Mouse (Mus musculus): Measurements from ENCODE around the gene Elk4. TPM values are rescaled to one million over a fixed set of nuclear protein-coding genes. Genes with fewer than 3 reads are reported as not detected.
A peak's percentile ranks its signal among the peaks of the same experiment; 100 is the strongest.

The Elk4 gene
- polyA plus RNA-seq, 1 experiment = 4.3 TPM

DNA sequence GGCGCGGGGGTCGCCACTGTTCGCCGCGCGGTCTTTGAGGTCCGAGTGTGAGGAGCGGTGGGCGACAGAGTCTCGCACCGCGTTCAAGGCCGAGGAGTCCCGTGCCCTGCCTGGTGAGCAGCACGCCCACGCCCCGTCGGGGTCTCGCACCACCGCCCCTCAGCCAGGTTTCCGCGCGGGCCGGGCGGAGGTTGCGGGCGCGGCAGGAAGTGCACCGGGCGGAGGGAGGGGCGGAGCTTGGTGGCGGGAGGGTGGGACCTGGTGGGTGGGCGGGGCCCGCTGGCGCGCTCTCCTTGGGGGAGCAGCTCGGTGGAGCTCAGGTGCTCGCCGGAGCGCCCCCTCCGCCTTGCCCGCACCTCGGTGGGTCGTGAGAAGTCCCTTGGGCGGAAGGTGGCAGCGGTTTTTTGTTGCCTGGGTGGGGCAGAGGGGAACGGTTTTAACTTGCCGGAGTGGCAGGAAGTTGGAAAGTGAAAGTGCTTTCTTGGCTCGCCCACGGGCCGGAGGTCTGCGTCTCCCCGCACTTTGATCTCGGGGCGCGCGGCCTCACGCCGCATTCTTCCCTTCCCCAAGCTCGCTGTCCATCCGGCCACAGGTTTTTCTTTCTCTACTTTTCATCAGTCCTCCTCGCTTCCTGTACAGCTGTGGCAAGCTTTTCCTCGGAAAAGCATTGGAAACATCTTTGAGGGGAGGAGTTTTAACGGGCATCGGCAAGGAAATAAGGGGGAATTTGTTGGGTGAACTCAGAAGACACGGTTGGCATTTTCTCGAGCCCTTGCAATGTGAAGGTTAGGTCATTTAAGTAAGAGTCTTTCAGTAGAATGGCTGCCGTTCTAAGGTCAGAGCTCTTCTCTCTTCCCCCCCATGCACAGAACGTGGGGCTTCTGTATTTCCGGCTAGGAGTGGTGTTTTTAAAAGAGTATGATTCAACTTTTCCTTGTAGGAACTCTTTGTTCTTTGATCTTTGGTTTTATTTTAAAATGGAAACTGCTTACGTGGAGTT is 721 bp downstream of the Elk4 start:
- H3K4me3 ChIP-seq (ENCODE audit: control insufficient read depth, low read depth, low read length) = peak overlapping the region; percentile 90
- no peaks in the 10 kb centered on the region for H3K36me3 ChIP-seq (ENCODE audit: control insufficient read depth, insufficient read depth, low read length)
- TF ChIP-seq POLR2A (IDR thresholded peaks at IDR 0.05; ENCODE audit: control insufficient read depth, low read depth, low read length) (peak; percentile 61), CTCF (IDR thresholded peaks at IDR 0.05; ENCODE audit: control insufficient read depth, insufficient read depth, insufficient replicate concordance, low read depth, low read length) (0 out of 2 replicates have a peak, but pooled peaks have one; percentile 2)
- no peaks in the 10 kb centered on the region for H3K27me3 ChIP-seq (ENCODE audit: control insufficient read depth, insufficient read depth, low read length)
- H3K27ac ChIP-seq (ENCODE audit: control insufficient read depth, insufficient read depth, low read depth, low read length) = peak overlapping the region; percentile 89
- H3K4me1 ChIP-seq (ENCODE audit: control insufficient read depth, insufficient read depth, low read length) = peaks cover 2% of the 10 kb centered on the region

DNA sequence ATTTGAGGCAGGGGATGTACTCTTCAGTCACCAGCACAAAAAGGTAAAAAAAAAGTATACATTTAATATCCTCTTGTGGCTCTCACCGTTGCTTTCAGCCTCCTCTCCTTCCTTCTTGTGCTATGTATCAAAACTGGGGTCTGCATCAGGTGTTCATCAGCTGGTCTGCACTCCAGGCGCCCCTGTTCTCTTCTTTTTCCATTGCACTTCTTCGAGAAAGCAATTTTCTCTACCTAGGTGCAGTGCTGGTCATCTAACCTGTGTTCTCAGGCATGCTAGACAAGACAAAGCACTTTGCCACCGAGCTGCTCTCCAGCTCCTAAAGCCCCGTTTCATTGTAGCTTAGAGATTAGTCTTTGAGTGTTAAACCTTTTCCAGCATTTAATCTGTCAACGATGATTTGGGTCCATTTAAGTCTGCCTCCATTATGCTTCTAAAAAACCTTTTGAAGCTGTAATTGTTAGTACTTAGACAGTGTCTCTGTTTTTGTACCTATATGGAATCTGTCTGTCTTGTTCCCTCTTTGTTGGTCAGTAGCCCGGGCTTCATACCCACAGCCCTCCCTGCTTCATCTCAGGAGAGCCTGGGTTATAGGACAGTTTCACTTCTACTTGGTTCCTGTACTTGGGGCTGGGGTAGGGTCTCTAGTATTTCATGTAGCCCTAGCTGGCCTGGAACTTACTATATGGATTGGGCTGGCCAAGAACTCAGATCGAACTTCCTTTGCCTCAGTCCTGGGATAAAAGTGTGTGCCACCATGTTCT is 1.7 kb downstream of the Elk4 start:
- H3K27ac ChIP-seq (ENCODE audit: control insufficient read depth, insufficient read depth, low read depth, low read length) = no peak overlapping the region
- H3K4me3 ChIP-seq (ENCODE audit: control insufficient read depth, low read depth, low read length) = no peak overlapping the region
- no peak for TF ChIP-seq CTCF (IDR thresholded peaks at IDR 0.05; ENCODE audit: control insufficient read depth, insufficient read depth, insufficient replicate concordance, low read depth, low read length)
- no peak for TF ChIP-seq POLR2A (IDR thresholded peaks at IDR 0.05; ENCODE audit: control insufficient read depth, low read depth, low read length)
- H3K36me3 ChIP-seq (ENCODE audit: control insufficient read depth, insufficient read depth, low read length) = no peaks in the 10 kb centered on the region
- H3K27me3 ChIP-seq (ENCODE audit: control insufficient read depth, insufficient read depth, low read length) = no peaks in the 10 kb centered on the region
- H3K4me1 ChIP-seq (ENCODE audit: control insufficient read depth, insufficient read depth, low read length) = peaks cover 2% of the 10 kb centered on the region

DNA sequence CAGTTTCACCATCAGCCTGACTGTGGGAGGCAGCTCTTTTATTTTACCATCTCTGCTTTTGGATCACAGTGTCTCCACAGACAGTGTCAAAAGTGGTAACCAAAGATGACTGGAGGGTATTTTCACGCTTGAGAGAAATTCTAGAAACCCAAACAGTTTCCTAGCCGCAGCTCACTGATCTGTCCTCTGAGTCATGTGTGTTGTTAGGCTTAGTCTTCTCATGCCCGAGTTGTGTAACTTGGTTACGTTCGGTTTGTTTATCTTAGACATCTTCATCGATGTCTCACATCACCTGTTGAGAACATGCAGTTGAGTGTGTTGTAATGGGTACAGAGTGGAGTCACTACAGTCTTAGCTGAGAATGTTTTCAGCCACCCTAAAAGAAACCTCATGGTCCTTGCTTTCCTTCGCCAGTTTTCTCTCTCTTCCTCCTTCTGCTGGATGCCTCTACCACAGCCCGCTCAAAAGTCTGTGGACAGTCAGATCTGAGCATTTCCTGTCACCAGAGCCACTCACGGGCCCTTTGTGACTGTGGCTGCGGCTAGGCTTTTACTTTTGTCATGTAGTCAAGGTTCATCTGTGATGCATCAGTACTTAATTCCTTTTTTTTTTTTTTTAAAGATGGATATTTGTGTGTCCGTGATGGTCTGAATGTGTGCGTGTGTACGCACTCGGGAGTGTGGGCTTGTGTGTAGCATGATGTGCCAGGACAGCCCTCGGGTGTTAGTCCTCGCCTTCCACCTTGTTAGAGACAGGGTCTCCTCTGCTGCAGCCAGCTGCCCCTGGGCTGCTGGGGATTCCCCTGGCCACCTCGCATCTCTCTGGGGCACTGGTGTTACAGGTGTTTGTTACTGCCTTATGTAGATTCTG is 3.5 kb downstream of the Elk4 start:
- Histone ChIP-seq H3K36me3 (ENCODE audit: control insufficient read depth, insufficient read depth, low read length) (no peaks in the 10 kb centered on the region), H3K4me3 (ENCODE audit: control insufficient read depth, low read depth, low read length) (no peak overlapping the region), H3K27me3 (ENCODE audit: control insufficient read depth, insufficient read depth, low read length) (no peaks in the 10 kb centered on the region), H3K27ac (ENCODE audit: control insufficient read depth, insufficient read depth, low read depth, low read length) (no peak overlapping the region), H3K4me1 (ENCODE audit: control insufficient read depth, insufficient read depth, low read length) (peaks cover 2% of the 10 kb centered on the region)
- no peak for TF ChIP-seq CTCF (IDR thresholded peaks at IDR 0.05; ENCODE audit: control insufficient read depth, insufficient read depth, insufficient replicate concordance, low read depth, low read length)
- TF ChIP-seq POLR2A (IDR thresholded peaks at IDR 0.05; ENCODE audit: control insufficient read depth, low read depth, low read length) = no peak

DNA sequence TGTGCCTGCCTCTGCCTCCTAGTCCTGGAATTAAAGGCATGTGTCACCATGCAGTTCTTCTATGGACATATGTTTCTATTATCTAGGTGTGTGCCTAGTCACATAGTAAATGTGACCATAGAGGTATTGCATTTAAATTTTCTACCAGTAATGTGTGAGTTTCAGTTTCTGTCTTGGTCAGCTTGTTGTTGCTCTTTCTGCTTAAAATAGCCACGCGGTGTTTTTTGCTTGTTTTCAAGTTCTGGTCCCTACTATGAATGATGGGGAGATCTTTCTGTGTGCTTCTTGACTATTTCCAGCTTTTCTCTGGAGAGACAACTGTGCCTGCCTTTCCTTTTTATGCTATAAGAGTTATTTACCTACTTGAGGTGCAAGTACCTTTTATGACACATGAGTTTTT is 4.4 kb downstream of the Elk4 start:
- Histone ChIP-seq H3K27me3 (ENCODE audit: control insufficient read depth, insufficient read depth, low read length) (no peaks in the 10 kb centered on the region), H3K36me3 (ENCODE audit: control insufficient read depth, insufficient read depth, low read length) (no peaks in the 10 kb centered on the region), H3K4me3 (ENCODE audit: control insufficient read depth, low read depth, low read length) (no peak overlapping the region), H3K4me1 (ENCODE audit: control insufficient read depth, insufficient read depth, low read length) (peaks cover 2% of the 10 kb centered on the region), H3K27ac (ENCODE audit: control insufficient read depth, insufficient read depth, low read depth, low read length) (no peak overlapping the region)
- TF ChIP-seq POLR2A (IDR thresholded peaks at IDR 0.05; ENCODE audit: control insufficient read depth, low read depth, low read length) (no peak), CTCF (IDR thresholded peaks at IDR 0.05; ENCODE audit: control insufficient read depth, insufficient read depth, insufficient replicate concordance, low read depth, low read length) (no peak)

DNA sequence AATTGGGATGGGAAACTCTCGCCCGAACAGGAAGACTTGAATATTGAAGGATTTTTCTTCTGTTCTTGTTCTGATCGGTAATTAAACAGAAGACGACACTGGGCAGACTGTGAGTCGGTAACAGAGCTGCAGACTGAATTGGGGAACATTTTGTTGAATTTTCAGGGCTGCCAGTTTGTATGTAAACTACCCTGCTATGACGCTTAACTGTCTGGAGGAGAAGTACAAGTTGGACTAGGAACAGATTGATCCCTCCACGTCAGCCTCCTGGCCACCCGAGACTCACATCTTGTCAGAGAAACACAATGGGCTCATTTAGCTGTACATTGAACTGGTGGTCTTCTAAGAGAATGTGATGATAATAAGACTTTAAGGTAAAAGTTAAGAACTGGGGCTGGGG is 5.5 kb downstream of the Elk4 start:
- TF ChIP-seq POLR2A (IDR thresholded peaks at IDR 0.05; ENCODE audit: control insufficient read depth, low read depth, low read length) (no peak), CTCF (IDR thresholded peaks at IDR 0.05; ENCODE audit: control insufficient read depth, insufficient read depth, insufficient replicate concordance, low read depth, low read length) (no peak)
- H3K36me3 ChIP-seq (ENCODE audit: control insufficient read depth, insufficient read depth, low read length) = no peaks in the 10 kb centered on the region
- peaks cover 2% of the 10 kb centered on the region; the same call in 1 of the 2 replicates for H3K4me1 ChIP-seq (ENCODE audit: control insufficient read depth, insufficient read depth, low read length)
- no peak overlapping the region; the same call in 1 of the 2 replicates for H3K27ac ChIP-seq (ENCODE audit: control insufficient read depth, insufficient read depth, low read depth, low read length)
- no peak overlapping the region for H3K4me3 ChIP-seq (ENCODE audit: control insufficient read depth, low read depth, low read length)
- H3K27me3 ChIP-seq (ENCODE audit: control insufficient read depth, insufficient read depth, low read length) = no peaks in the 10 kb centered on the region

DNA sequence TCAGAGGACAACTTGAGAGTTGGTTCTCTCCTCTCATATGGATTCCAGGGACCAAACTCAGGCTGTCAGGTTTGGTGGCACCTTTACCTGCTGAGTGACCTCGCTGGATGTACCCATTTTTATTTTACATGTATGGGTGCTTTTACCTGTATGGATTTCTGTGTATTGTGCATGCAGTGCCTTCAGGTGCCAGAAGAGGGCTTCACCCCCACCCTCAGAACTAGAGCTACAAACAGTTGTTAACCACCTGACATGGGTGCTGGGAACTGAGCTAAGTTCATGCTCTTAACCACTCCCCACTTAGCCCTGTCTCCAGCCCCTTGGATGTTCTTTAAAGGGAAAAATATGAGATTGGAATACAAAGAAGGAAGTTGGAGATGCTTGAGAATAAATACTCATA is 7.4 kb downstream of the Elk4 start:
- H3K27ac ChIP-seq (ENCODE audit: control insufficient read depth, insufficient read depth, low read depth, low read length) = no peak overlapping the region
- no peaks in the 10 kb centered on the region for H3K27me3 ChIP-seq (ENCODE audit: control insufficient read depth, insufficient read depth, low read length)
- peaks cover 1% of the 10 kb centered on the region for H3K36me3 ChIP-seq (ENCODE audit: control insufficient read depth, insufficient read depth, low read length)
- TF ChIP-seq POLR2A (IDR thresholded peaks at IDR 0.05; ENCODE audit: control insufficient read depth, low read depth, low read length) (no peak), CTCF (IDR thresholded peaks at IDR 0.05; ENCODE audit: control insufficient read depth, insufficient read depth, insufficient replicate concordance, low read depth, low read length) (no peak)
- H3K4me3 ChIP-seq (ENCODE audit: control insufficient read depth, low read depth, low read length) = no peak overlapping the region
- H3K4me1 ChIP-seq (ENCODE audit: control insufficient read depth, insufficient read depth, low read length) = no peaks in the 10 kb centered on the region; the same call in 1 of the 2 replicates
